Mouse (Mus musculus): ENCODE measurements at regions not wholly inside any gene's neighbourhood (a gene's known extent, or its start where the extent isn't known, plus 50 kb on each side); places are given as distances from the start of the nearest gene placed in this dataset.

GRCm38 (mm10) chr4:66715821-66716760 lies 111.3 kb upstream of the Tlr4 start:
- TF ChIP-seq CTCF (IDR thresholded peaks at IDR 0.05; ENCODE audit: low read depth) (no peak), EP300 (optimal IDR thresholded peaks at IDR 0.05) (no peak)

All from stomach, postnatal 0 days (tissue).